Mouse (Mus musculus) cortical plate, adult 2 months (tissue): ENCODE results near the gene Synj2. TPM values are rescaled to one million over a fixed set of nuclear protein-coding genes. Genes with fewer than 3 reads are reported as not detected.

Experiments
- H3K27ac ChIP-seq: fragments of 200-500 bp; 2 replicates; pipeline ENCODE4 v1.5.1; 2012; ENCODE audit warnings: low read length, control low read depth, inconsistent platforms; ENCODE audit not compliant: insufficient read depth
- H3K4me1 ChIP-seq: fragments of 200-500 bp; 2 replicates; pipeline ENCODE4 v1.6.1; 2011; ENCODE audit warnings: low read length; ENCODE audit not compliant: control insufficient read depth, insufficient read depth
- H3K4me3 ChIP-seq: fragments of 200-500 bp; 2 replicates; pipeline ENCODE4 v1.5.1; 2011; ENCODE audit warnings: mild to moderate bottlenecking, low read length, control low read depth; ENCODE audit not compliant: insufficient read depth
- CTCF ChIP-seq: fragments of 200-500 bp; IDR thresholded peaks from 2 replicates; pipeline ENCODE4 v1.5.1; 2011; ENCODE audit warnings: mild to moderate bottlenecking, control low read depth, low read length; ENCODE audit not compliant: insufficient read depth; ENCODE audit errors: extremely low read depth
- POLR2A ChIP-seq: fragments of 200-500 bp; IDR thresholded peaks from 2 replicates; pipeline ENCODE4 v1.6.1; 2011; ENCODE audit warnings: mild to moderate bottlenecking, low read length, control low read depth; ENCODE audit not compliant: insufficient read depth; ENCODE audit errors: extremely low read depth
- polyA plus RNA-seq: library from polyadenylated mRNA; depleted of rRNA; stranded (reverse); fragments of >200 nt; gene quantifications from 2 replicates; pipeline ENCODE4 v1.2.3, GENCODE M21; 2012

Synj2 gene
- polyA plus RNA-seq, 1 experiment, result 37.7 TPM

DNA sequence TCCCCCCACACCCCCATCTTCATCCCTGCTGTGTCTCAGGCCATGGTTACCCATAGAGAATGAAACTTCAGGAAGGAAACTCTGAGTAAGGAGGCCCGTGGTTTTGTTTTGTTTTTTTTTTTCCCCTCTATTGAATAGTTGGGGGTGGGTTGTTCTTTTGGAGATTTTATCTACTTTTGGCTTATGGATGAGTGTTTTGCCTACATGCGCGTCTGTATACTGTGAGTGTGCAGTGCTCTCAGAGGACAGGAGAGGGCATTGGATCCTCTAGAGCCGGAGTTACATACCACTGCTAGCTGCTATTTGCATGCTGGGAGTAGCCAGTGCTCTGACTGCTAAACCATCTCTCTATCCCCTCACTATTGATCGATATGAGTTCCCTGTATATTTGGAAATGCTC is 39.7 kb upstream of the Synj2 start:
- Histone ChIP-seq H3K27ac (no peak overlapping the region), H3K4me3 (no peak overlapping the region), H3K4me1 (0 out of 2 replicates have a peak, but pooled peaks cover 3% of the 10 kb centered on the region)
- TF ChIP-seq POLR2A (no peak), CTCF (no peak)

DNA sequence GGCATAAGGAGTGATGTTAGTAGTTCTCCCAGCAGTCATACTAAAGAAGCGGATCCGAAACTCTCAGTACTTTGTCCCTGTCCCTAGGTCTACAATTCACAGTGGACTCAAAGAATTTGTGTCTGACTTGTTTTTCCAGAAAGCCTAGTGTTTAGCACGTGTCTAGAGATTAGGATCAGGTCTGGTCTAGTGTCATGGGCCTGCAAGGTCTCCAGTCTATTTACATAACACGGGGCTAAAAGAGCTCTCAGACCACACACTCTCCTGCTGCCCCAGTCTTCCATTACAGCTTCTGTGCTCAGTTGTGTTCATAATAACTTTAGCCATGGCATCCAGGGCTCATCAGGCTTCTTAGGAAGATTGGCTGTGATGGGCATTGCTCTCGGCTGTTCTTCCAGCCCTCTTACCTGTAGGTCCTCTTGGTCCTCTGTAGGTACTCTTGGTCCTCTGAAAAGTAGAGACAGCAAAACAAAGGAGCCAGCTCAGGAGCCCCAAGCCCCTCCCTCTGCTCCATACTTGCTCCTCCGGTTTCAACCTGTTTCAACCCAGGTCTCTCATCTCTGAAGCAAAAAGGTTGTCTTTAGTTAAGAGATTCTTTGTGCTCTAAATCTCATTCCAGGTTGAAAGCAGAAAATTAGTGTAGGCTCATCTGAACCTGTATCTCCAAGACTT is 37.3 kb upstream of the Synj2 start:
- no peak for TF ChIP-seq CTCF
- TF ChIP-seq POLR2A, result no peak
- no peaks in the 10 kb centered on the region for H3K4me1 ChIP-seq
- no peak overlapping the region for H3K27ac ChIP-seq
- no peak overlapping the region for H3K4me3 ChIP-seq

DNA sequence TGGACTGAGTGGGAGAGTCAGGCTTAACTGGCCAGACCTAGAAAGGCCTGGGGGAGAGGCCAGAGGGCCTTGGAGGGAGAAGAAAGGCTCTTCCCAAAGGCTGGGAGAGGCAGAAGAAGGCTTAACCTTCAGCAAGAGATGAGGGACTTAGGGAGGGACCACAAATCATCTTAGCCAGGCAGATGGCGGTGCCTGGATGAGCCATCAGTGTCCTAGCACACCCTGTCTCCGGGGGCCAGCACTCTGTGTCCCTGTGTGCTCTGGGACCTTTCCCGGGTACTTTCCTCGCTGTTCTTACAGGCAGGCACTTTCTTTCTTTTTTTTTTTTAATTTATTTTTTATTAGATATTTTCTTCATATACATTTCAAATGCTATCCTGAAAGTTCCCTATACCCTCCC is 31.4 kb upstream of the Synj2 start:
- no peak for TF ChIP-seq CTCF
- no peak for TF ChIP-seq POLR2A
- Histone ChIP-seq H3K27ac (no peak overlapping the region), H3K4me3 (no peak overlapping the region), H3K4me1 (no peaks in the 10 kb centered on the region; the same call in 1 of the 2 replicates)

DNA sequence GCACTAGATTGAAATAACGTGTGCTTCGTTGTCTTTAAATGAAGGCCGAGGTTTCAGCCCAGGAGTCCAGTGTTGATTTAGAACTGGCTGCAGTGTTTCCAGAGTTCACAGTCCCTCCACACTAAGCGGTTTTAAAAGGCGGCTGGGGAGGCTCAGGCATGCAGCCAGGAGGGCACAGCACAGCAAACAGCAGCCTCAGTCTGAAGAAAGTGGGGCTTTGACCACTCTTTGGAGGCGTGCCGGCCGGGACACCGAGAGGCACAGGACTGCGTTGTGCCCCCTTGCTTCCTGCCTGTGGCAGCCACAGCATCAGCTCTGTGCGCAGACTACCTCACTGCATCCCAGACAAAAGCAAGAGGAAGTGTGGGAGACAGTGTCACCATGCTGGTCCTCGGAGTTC is 29.5 kb upstream of the Synj2 start:
- H3K4me1 ChIP-seq, result no peaks in the 10 kb centered on the region; the same call in 1 of the 2 replicates
- no peak for TF ChIP-seq CTCF
- TF ChIP-seq POLR2A, result no peak
- H3K27ac ChIP-seq, result peak overlapping the region; percentile 17; the same call in 1 of the 2 replicates
- no peak overlapping the region for H3K4me3 ChIP-seq

DNA sequence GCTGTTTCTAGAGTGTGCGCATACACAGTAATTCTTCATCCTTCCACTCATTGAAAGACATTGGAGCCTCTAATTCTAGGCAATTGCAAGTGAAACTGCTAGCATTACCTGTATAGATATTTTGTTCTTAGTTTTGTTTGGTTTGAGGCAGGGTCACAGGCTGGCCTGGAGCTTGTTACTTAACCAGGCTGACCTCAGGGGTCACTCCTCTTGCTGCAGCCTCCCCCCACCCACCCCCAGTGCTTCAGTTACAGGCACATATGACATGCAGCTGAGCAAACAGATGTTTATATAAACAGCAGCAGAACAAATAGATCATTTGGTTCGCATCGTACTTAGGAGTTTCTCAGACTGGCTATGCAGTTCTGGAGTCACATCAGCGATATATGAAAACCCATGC is 28.3 kb upstream of the Synj2 start:
- TF ChIP-seq CTCF (no peak), POLR2A (no peak)
- H3K4me1 ChIP-seq, result no peaks in the 10 kb centered on the region; the same call in 1 of the 2 replicates
- H3K4me3 ChIP-seq, result no peak overlapping the region
- no peak overlapping the region for H3K27ac ChIP-seq

DNA sequence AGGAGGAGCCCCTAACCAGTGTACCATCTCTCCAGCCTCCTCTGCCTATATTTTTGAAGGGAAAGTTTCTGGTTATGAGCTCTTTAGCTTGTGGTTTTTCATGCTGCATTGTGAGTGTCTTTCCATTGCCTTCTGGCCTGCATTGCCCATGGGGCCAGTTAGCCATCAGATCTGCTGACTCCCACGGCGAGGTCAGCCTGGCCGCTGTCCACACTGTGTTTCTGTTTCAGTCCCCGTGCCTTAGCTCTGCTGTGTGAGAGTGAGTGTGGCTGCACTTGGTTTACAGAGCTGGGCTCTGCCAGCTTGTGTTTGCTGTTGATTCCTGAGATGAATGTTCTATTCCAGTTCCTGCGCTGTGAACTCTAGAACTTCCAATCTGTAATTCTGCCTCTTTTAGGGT is 26.9 kb upstream of the Synj2 start:
- TF ChIP-seq CTCF (no peak), POLR2A (no peak)
- Histone ChIP-seq H3K27ac (no peak overlapping the region), H3K4me1 (no peaks in the 10 kb centered on the region; the same call in 1 of the 2 replicates), H3K4me3 (no peak overlapping the region)

DNA sequence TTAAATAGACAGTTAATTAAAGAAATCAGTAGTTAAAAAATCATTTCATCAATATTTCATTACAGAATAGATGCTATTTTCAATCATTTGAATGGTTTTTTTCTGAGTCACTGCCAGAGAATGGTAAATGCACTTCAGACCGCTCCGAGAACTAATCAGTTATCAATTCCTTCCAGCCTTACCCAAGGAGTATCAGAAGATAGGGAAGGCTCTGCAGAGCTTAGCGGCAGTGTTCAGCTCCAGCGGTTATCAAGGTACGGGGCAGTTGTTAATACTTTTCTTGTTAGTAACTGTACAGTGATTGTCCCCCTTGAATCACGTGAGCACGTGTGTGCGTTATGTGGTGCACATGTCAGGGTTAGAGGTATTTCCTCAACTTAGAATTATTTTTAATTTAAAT is 19.1 kb upstream of the Synj2 start:
- no peak overlapping the region for H3K27ac ChIP-seq
- no peak overlapping the region for H3K4me3 ChIP-seq
- no peak for TF ChIP-seq POLR2A
- H3K4me1 ChIP-seq, result 0 out of 2 replicates have a peak, but pooled peaks cover 1% of the 10 kb centered on the region

DNA sequence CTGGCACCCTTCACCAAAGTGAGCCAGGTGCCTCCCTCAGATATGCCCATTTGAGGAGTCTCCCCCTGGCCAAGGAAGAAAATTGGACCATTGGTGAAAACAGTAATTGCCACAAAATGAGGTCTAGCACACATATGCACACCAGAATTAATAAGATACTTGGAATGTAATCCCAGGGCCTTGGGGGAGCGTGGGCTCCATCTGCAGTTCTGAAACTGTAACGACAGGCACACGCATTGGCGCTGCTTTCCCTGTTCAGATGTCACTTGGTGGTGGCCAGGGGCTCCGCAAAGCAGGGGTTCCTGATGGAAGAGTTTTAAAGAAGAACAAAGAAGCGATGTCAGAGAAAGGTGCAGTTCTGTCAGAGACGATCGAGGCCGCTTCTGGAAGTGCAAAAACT is 17.8 kb upstream of the Synj2 start:
- Histone ChIP-seq H3K4me3 (no peak overlapping the region), H3K4me1 (0 out of 2 replicates have a peak, but pooled peaks cover 1% of the 10 kb centered on the region), H3K27ac (no peak overlapping the region)
- TF ChIP-seq POLR2A, result no peak
- peak; percentile 68 for TF ChIP-seq CTCF

DNA sequence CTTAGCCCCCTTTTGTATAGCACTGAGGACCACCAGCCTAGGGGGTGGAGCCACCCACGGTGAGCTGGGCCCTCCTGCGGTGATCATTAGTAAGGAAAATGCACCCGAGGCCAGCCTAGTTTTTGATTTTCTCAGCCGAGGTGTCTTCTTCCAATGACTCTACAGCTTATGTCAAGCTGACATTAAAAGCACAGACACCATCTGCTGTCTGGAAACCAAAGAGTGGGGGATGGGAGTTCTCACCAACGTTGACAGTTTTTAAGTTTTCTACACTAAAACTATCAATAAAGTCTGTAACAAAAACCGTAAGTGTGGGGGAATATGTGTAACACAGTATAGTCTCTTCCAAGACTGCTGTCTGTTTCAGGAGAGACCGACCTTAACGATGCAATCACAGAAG is 16.8 kb upstream of the Synj2 start:
- Histone ChIP-seq H3K4me3 (no peak overlapping the region), H3K27ac (no peak overlapping the region), H3K4me1 (0 out of 2 replicates have a peak, but pooled peaks cover 1% of the 10 kb centered on the region)
- TF ChIP-seq POLR2A (no peak), CTCF (no peak)

DNA sequence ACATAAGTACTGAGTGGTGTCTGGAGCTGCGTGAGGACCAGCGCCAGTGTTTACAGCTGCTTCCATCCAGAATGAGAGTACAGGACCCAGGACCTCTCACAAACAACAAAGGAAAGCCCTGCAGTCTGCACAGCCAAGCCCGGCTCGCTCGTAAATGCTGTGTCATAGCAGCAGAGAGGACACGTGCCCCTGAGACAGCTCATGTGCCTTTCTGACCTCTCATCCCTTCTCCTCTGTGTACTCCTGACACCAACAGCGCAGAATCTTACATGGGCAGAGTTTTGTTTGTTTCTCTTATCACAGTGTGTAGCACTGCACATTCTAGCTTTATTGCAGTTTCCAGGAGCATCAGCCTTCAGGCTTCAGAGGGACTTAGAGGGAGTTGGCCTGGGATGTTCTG is 14.4 kb upstream of the Synj2 start:
- Histone ChIP-seq H3K27ac (0 out of 2 replicates have a peak overlapping the region, but pooled peaks have one; percentile 37), H3K4me1 (peaks cover 3% of the 10 kb centered on the region; the same call in 1 of the 2 replicates)
- TF ChIP-seq POLR2A, result no peak
- TF ChIP-seq CTCF, result no peak

More for the DNA sequence above, 14.4 kb upstream of the Synj2 start:
- H3K4me3 ChIP-seq, result no peak overlapping the region
